Mouse (Mus musculus) thymus, postnatal 25 days (tissue): ENCODE data around the gene Fkbp5.

Source experiments
- DNase-seq: peaks from one replicate; pipeline ENCODE4 v3.0.0; 2022

Fkbp5 gene

GRCm38 (mm10) chr17:28523355-28524008, 6.2 kb upstream of the Fkbp5 start:
- no peak for DNase-seq

- peak; percentile 96 for DNase-seq
Measured at GRCm38 (mm10) chr17:28522623-28523354, 5.5 kb upstream of the Fkbp5 start.

- DNase-seq = no peak
Measured at GRCm38 (mm10) chr17:28521920-28522319, 4.6 kb upstream of the Fkbp5 start.

DNA sequence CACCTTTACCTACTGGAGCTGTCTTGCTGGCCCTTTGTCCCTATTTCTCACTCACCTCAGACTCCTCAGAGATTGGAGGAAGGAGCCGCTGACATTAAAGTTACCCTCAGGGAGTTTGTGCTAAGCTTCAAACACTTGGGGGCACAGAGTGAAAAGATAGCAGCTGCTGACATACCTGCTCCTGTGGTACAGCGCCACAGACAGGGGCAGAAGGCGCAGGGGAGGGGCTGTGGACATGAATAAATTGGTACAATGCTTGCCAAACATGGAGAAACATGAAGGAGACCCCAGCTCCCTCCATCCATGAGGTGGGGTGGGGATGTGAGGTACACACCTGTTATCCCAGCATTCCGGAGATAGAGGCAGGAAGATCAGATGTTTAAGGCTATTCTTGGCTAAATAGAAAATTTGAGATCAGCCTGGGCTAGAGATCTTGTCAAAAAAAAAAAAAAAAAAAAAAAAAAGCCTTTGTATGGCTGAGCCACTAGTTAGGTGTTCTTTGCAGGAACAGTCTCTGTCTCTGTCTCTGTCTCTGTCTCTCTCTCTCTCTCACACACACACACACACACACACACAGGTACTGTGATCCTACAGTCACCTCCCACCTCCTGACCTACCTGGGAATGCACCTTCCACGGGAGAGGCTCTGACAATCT, 3.9 kb upstream of the Fkbp5 start:
- peak; percentile 68 for DNase-seq

DNA sequence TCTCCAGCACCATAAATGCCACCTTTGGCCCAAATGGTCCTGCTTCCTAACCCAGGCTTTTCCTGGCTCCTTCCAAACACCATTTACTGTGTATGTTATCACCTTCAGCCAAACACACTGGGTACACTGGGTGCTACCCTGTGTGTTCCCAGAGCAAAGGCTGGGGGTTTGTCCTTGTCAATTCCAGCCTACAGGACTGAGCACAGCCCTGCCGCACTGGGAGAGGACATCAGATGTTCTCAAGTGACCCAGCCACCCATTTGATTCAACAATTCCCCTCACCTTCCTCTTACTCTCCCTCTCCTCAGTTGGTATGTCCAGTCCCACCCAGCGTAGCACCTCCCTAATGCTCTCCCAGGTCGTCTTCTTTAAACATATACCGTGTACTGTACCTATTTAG, 3.2 kb upstream of the Fkbp5 start:
- no peak for DNase-seq

GRCm38 (mm10) chr17:28519827-28520226, 2.5 kb upstream of the Fkbp5 start:
- DNase-seq = no peak

GRCm38 (mm10) chr17:28518615-28519071, 1.3 kb upstream of the Fkbp5 start:
- peak; percentile 78 for DNase-seq

DNA sequence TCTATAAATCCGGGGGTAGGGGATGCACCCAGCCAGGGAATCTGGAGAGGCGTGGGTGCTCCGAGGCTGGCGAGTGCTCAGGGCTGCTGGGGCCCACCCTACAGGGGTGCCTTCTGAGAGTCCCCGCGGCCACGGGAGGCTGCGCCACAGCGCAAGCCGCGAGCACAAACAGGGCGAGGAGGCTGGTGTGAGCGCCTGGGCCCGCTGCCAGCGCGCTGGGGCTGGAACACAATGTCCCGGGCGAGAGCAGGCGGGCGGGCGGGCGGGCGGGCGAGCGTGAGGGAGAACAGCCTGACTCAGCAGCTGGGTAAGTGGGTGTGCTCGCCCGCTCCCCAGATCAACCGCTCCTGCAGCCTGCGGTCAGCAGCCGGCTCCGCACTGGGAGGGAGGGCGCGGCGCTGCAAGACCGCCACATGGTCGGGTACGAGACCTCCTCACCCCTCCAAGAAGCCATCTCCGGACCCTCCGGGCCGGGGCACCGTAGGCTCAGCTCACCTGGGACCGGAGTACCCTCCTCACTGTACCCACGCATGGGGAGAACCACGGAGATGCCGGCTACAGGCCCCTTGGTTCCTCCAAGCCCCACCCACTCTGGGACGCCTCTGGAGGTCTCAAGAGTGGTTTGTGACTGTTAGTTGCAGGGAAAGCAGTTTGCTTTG, 758 bp upstream of the Fkbp5 start:
- DNase-seq = peak; percentile 85

- peak; percentile 64 for DNase-seq
Measured at GRCm38 (mm10) chr17:28516881-28517280, 446 bp downstream of the Fkbp5 start.

DNA sequence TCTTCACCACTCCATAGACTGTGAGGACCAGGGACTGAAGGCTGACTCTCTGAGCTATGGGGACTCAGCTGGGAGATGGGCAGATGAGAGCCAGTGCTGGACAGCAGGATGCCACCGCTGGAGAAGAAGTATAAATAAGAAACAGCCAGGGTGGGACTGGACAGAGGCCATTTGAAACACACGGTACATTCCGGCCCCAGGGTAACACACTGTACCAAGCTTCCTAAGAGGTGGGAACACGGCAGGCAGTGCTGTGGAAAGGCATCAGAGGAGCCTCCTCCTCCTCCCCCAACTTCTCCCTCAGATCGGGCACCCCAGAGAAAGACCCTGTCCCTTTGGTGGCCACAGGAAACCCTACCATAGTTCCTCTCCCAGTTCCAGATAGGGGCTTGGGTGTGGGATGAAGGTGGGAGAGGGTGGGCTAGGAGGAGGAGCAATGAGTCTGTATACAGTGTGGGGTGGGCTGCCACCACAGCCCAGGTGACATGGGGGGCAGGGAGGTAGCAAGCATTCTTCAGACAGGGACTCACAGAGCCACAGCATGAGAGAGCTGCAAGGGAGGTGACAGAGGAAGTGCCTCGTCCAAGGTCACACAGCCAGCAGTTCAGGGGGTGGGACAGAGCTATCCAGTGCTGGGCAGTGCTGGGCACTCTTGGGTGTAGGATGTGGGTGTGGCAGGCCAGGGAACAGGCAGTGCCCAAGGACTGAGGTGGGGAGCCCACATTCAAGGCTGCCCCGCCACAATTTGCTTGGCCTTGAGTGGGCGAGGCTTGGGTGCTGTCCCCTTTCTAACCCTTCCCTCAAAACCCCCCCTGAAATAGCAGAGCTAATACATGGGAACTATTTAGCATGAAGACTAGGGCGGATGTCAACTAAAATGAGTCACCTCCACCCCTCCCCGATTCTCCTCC, 1.6 kb downstream of the Fkbp5 start:
- peak; percentile 70 for DNase-seq

- DNase-seq = no peak
Measured at GRCm38 (mm10) chr17:28514555-28514954, 2.8 kb downstream of the Fkbp5 start.

GRCm38 (mm10) chr17:28513844-28514243, 3.5 kb downstream of the Fkbp5 start:
- no peak for DNase-seq

DNA sequence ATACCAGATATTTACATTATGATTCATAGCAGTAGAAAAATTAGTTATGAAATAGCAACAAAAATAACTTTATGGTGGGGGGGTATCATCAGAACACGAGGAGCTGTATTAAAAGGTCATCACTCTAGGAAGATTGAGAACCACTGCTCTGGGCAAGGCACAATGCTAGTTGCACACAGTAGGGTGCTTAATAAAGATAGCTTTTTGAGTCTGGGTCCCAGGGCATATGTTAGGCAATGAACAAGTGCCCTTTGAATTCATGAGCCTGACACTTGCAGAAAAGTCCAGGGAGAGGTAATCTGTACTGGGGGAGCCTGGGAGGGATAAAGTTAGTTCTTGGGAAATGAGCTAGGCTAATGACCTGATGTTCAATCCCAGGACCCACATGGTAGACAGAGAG, 4.0 kb downstream of the Fkbp5 start:
- DNase-seq = no peak

DNA sequence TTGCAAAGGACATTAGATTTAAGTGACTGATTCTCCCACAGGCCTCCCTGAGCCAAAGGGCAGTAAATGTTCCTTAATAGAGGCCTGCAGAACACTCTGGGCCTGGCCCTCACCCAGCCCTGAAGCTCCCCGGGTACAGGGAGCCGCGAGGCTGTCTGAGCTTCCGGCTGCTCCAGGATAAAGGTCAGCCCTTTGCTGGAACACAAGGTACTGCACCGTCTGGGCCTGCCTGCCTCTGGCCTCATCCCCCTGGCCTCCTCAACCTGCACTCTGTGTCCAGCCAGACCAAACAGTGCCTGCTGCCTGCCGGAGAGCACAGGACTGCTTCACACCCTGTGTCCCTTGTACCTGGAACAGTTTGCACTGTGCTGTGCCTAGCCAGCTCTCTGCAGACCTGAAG, 4.6 kb downstream of the Fkbp5 start:
- DNase-seq = no peak

GRCm38 (mm10) chr17:28511616-28512541, 5.4 kb downstream of the Fkbp5 start:
- no peak for DNase-seq

DNA sequence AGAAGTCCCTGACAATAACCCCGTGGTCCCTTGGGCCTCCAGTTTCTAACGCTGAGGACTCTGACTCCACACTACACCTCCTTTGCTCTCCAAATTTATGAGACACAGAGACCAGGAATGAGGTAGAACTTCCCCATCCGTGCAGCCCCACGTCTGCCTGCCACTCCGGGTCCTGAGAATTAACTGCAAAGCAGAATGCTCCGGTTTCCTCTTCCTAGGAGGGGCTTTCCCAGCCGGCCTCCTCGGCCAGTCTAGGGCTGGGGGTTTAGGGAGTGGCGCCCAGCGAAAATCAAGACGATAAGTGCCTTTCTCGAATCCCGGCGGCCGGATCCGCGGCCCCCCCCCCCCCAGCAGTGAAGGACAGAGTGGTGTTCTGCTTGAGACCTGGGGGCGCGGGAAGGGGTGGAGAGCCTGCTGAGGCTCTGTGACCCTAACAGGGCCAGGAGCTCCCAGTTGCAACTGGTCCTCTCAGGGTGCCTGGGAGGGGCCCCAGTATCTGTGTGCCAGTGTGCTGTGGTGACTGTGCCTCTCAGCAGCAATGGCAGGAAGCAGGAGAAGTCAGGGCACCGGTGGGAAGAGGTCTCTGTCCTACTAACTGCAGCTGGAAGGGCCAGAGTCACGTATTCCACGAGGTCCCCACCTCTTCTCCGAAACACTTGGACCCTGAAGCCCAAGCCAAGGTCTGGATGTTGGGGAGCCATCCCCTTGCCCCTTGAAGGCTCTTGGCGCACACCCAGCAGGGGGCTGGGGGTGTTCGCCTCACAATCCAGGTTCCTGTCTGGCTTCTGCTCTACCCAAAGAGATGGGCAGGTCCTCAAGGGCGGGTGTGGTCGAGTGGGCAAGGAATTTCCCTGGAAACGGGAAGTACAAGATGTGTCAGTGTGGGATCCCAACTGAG, 6.6 kb downstream of the Fkbp5 start:
- peak; percentile 38 for DNase-seq

- no peak for DNase-seq
Measured at GRCm38 (mm10) chr17:28507496-28507895, 9.8 kb downstream of the Fkbp5 start.

GRCm38 (mm10) chr17:28506895-28507294, 10.4 kb downstream of the Fkbp5 start:
- DNase-seq = no peak

DNA sequence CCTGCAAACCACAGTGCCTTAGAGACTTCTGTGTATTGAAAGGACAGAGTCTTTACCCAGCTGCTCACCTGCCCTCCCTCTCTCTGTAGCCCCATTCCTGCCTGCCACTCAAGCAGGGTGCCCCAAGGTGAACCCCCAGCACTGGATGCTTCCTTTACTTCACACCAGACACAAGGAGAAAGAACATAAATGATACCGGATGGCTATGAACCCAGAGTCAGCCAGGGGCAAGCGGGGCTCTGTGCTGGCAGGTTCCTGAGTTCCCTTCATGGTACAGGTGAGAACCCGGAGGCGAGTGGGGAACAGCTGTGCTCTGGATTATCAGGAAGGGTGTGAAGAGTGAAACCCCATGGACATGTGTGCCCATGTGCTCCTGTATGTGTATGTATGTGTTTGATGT, 11.7 kb downstream of the Fkbp5 start:
- peak; percentile 41 for DNase-seq

DNA sequence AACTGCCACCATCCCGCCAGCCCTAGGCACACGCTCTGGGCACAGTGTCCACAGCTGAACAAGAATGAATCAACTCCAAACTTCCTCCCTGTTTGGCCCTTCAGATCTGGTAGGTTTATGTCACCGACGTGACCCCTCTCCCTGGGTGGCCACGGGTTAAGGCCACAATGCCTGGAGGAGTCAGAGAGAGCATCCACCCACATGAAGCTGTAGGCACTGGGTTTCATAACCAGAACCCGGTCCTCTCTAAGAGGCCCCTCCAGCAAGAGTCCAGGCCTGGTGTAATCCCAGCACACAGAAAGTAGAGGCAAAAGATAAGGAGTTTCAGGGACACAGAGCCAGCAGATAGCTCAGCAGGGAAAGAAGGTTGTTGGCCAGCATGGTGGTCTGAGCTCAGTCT, 13.1 kb downstream of the Fkbp5 start:
- DNase-seq = no peak
